Mouse (Mus musculus) bone marrow, adult 2 months (tissue): ENCODE data around the gene Serbp1.

Source experiments
- CTCF ChIP-seq: fragments of 200-500 bp; IDR thresholded peaks from 2 replicates; pipeline ENCODE4 v1.5.1; 2011; ENCODE audit warnings: low read length, control low read depth; ENCODE audit not compliant: control insufficient read depth, insufficient read depth
- POLR2A ChIP-seq: fragments of 200-500 bp; IDR thresholded peaks from 2 replicates; pipeline ENCODE4 v1.6.1; 2011; ENCODE audit warnings: low read depth, mild to moderate bottlenecking, control low read depth, low read length, borderline replicate concordance; ENCODE audit not compliant: control insufficient read depth

DNA sequence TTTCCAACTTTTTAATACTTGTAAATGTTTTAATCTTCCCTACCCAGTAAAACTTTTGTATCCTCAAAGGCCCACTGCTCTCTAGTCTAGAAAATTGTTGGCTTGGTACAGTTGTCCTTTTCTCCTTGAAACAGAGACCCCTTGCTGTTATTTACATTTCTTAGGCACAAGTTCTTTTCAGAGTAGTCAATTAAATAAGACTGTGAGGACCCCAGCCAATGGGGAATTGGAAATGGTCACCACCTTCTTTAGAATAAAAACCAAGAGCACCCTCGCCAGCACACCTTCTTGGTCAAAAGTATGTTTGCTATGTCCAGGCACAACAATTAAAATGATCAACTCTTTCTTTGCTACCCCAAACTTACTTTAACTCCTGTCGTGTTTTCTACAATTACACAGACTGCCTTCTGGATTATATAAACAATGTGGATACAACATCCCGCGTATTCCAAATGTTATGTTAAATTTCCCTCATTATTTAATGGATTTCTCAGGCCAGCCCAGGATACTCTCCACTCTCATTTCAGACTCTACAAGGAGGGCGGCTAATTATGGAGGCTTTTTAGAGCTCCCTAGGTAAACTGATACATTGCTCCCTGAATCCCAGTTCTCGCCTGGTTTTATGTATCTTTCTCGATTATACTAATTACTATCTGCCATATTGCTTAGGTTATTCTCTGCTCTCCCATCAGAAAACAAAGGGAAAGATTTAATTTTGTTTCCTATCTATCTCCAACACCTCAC, 1.3 kb upstream of the Serbp1 start:
- TF ChIP-seq POLR2A (no peak), CTCF (no peak)
